Mouse (Mus musculus) heart, postnatal 0 days (tissue): ENCODE results near the gene Trmt44.

Source experiments
- CTCF ChIP-seq: IDR thresholded peaks from 2 replicates; pipeline ENCODE4 v1.5.1; 2016; ENCODE audit warnings: antibody characterized with exemption, control low read depth, low read depth
- EP300 ChIP-seq: IDR thresholded peaks from 2 replicates; pipeline ENCODE4 v1.6.1; 2016; ENCODE audit warnings: antibody characterized with exemption, low read depth

DNA sequence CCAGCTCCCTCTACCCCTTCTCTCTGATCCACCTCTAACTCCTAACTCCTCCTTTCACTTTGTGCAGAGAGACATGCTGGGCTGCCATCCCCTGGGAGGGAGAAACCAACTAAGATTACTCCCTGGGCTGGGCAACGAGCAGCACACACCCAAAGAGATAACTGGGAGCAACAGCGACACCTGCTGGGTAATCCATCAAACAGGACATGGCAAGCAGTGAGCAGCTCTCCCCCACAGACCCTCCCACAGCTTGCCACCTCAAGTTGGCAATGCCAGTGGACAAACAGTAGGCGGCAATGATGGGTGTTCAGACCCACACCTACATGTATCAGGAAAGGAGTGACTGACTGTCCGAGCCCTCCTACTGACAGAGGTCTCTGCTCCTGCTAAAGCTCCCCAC is 44.4 kb downstream of the Trmt44 start:
- TF ChIP-seq EP300 (no peak), CTCF (peak; percentile 54)
